Mouse (Mus musculus): ENCODE measurements around the gene Epb41. TPM values are rescaled to one million over a fixed set of nuclear protein-coding genes. Genes with fewer than 3 reads are reported as not detected.

The Epb41 gene
- polyA plus RNA-seq, 1 experiment from 2014 or later = 57.7 TPM

DNA sequence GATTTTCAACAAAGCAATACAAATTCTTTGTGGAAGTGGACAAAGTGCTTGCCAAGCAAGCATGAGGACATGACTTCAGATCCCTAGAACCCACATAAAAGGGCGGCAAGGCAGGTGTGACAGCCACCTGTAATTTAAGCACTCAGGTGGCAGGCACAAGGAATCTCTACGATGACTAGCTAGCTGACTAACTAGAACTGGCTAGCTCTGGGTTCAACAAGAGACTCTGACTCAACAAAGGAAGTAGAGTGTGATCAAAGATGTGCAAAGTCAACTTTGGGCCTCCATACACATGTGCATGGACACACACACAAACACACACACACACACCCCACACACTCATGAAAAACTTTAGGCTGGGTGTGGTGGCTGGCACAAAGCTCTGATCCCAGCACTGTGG, 35.6 kb downstream of the Epb41 start:
- Histone ChIP-seq H3K27ac (ENCODE audit: low read length) (peak overlapping the region; percentile 66), H3K27me3 (ENCODE audit: control insufficient read depth, insufficient read depth, low read depth, low read length) (no peaks in the 10 kb centered on the region), H3K36me3 (ENCODE audit: control insufficient read depth, insufficient read depth, low read length) (no peaks in the 10 kb centered on the region), H3K4me1 (replicated peaks; ENCODE audit: control insufficient read depth, insufficient read depth, low read length) (peaks cover 7% of the 10 kb centered on the region; the same call in 1 of the 2 replicates), H3K9me3 (ENCODE audit: control insufficient read depth, low read length) (no peaks in the 10 kb centered on the region), H3K4me2 (ENCODE audit: low read depth, low read length) (no peak overlapping the region), H3K9ac (ENCODE audit: low read length) (no peak overlapping the region), H3K4me3 (ENCODE audit: low read length) (no peak overlapping the region)
- 63% methylated on average over 2 of the region's 2 CpGs for WGBS
- no peak for ATAC-seq (ENCODE audit: low read depth)

- Histone ChIP-seq H3K27me3 (ENCODE audit: control insufficient read depth, insufficient read depth, low read depth, low read length) (no peaks in the 10 kb centered on the region), H3K9me3 (ENCODE audit: control insufficient read depth, low read length) (no peaks in the 10 kb centered on the region), H3K4me2 (ENCODE audit: low read depth, low read length) (no peak overlapping the region), H3K4me1 (replicated peaks; ENCODE audit: control insufficient read depth, insufficient read depth, low read length) (peaks cover 3% of the 10 kb centered on the region; the same call in 1 of the 2 replicates), H3K36me3 (ENCODE audit: control insufficient read depth, insufficient read depth, low read length) (no peaks in the 10 kb centered on the region), H3K4me3 (ENCODE audit: low read length) (no peak overlapping the region), H3K9ac (ENCODE audit: low read length) (no peak overlapping the region), H3K27ac (ENCODE audit: low read length) (no peak overlapping the region)
- no peak for ATAC-seq (ENCODE audit: low read depth)
- WGBS = 78% methylated on average over 2 of the region's 2 CpGs
These were observed 36.3 kb downstream of the Epb41 start for GRCm38 (mm10) chr4:132038809-132039208.

GRCm38 (mm10) chr4:132037991-132038390, 37.1 kb downstream of the Epb41 start:
- ATAC-seq (ENCODE audit: low read depth) = no peak
- no peaks in the 10 kb centered on the region for H3K36me3 ChIP-seq (ENCODE audit: control insufficient read depth, insufficient read depth, low read length)
- H3K27me3 ChIP-seq (ENCODE audit: control insufficient read depth, insufficient read depth, low read depth, low read length) = no peaks in the 10 kb centered on the region
- H3K4me1 ChIP-seq (replicated peaks; ENCODE audit: control insufficient read depth, insufficient read depth, low read length) = peaks cover 3% of the 10 kb centered on the region; the same call in 1 of the 2 replicates
- no peak overlapping the region for H3K27ac ChIP-seq (ENCODE audit: low read length)
- H3K9me3 ChIP-seq (ENCODE audit: control insufficient read depth, low read length) = no peaks in the 10 kb centered on the region
- H3K4me2 ChIP-seq (ENCODE audit: low read depth, low read length) = no peak overlapping the region
- H3K4me3 ChIP-seq (ENCODE audit: low read length) = no peak overlapping the region
- 46% methylated on average over 7 of the region's 7 CpGs for WGBS
- no peak overlapping the region for H3K9ac ChIP-seq (ENCODE audit: low read length)

DNA sequence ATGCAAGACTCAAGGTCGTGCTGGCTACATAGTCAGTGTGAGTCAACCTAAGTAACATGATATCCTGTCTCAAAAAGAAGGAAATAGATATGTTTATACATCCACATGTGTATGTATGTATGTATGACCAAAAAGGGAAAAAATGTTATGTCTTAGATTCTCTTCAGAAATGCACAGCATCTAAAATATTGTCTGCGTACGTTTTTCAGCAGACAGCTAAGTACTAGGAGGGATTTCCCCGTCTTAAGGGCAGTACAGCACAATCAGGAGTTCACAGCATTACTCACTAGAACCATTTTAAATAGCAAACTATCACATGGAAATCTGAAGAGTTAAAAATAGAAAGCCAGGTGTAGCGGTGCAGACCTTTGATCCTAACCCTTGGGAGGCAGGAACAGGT, 38.0 kb downstream of the Epb41 start:
- Histone ChIP-seq H3K9me3 (ENCODE audit: control insufficient read depth, low read length) (no peaks in the 10 kb centered on the region), H3K4me2 (ENCODE audit: low read depth, low read length) (no peak overlapping the region), H3K36me3 (ENCODE audit: control insufficient read depth, insufficient read depth, low read length) (no peaks in the 10 kb centered on the region), H3K27ac (ENCODE audit: low read length) (no peak overlapping the region), H3K27me3 (ENCODE audit: control insufficient read depth, insufficient read depth, low read depth, low read length) (no peaks in the 10 kb centered on the region), H3K9ac (ENCODE audit: low read length) (no peak overlapping the region), H3K4me1 (replicated peaks; ENCODE audit: control insufficient read depth, insufficient read depth, low read length) (peaks cover 3% of the 10 kb centered on the region; the same call in 1 of the 2 replicates), H3K4me3 (ENCODE audit: low read length) (no peak overlapping the region)
- ATAC-seq (ENCODE audit: low read depth) = no peak
- WGBS = 64% methylated on average over 5 of the region's 5 CpGs

DNA sequence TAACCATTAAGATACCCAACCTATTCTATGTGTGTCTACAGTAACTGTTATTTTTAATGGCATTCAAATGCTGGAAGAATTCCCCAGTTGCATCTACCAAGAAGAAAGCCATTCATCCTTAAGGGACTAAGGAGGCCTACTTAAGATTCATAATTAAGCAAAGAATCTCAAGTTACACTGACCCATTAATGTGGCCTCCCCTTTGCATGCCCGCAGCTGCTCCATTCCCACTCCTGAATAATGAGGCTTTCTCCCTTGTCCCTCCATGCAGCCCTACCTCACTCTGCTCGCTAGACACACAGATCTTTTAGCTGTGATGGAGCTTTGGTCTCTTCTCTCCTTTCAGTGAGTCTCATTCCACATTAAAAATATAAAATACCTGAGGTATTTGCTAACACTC, 40.9 kb downstream of the Epb41 start:
- no peaks in the 10 kb centered on the region for H3K9me3 ChIP-seq (ENCODE audit: control insufficient read depth, low read length)
- WGBS = 50% methylated on average over 2 of the region's 2 CpGs
- ATAC-seq (ENCODE audit: low read depth) = no peak
- H3K4me2 ChIP-seq (ENCODE audit: low read depth, low read length) = no peak overlapping the region
- no peaks in the 10 kb centered on the region; the same call in 1 of the 2 replicates for H3K4me1 ChIP-seq (replicated peaks; ENCODE audit: control insufficient read depth, insufficient read depth, low read length)
- H3K9ac ChIP-seq (ENCODE audit: low read length) = no peak overlapping the region
- no peaks in the 10 kb centered on the region for H3K27me3 ChIP-seq (ENCODE audit: control insufficient read depth, insufficient read depth, low read depth, low read length)
- no peak overlapping the region for H3K4me3 ChIP-seq (ENCODE audit: low read length)
- H3K27ac ChIP-seq (ENCODE audit: low read length) = no peak overlapping the region
- H3K36me3 ChIP-seq (ENCODE audit: control insufficient read depth, insufficient read depth, low read length) = no peaks in the 10 kb centered on the region

DNA sequence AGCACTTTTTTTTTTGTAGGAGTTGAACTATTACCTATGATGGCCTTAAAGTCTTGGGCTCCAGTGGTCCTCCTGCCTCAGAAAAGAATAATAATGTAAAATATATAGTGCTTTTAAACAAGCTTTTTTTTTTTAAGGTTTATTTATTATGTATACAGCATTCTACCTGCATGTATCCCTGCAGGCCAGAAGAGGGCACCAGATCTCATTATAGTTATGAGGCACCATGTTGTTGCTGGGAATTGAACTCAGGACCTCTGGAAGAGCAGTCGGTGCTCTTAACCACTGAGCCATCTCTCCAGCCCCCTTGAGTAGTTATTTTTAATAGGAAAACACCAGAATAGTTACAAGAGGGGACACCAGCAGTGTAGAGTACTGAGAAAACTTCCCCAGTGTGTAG, 41.9 kb downstream of the Epb41 start:
- no peaks in the 10 kb centered on the region for H3K9me3 ChIP-seq (ENCODE audit: control insufficient read depth, low read length)
- ATAC-seq (ENCODE audit: low read depth) = no peak
- no peak overlapping the region for H3K4me3 ChIP-seq (ENCODE audit: low read length)
- H3K4me1 ChIP-seq (replicated peaks; ENCODE audit: control insufficient read depth, insufficient read depth, low read length) = no peaks in the 10 kb centered on the region; the same call in 1 of the 2 replicates
- no peak overlapping the region for H3K27ac ChIP-seq (ENCODE audit: low read length)
- H3K4me2 ChIP-seq (ENCODE audit: low read depth, low read length) = no peak overlapping the region
- H3K9ac ChIP-seq (ENCODE audit: low read length) = no peak overlapping the region
- no peaks in the 10 kb centered on the region for H3K36me3 ChIP-seq (ENCODE audit: control insufficient read depth, insufficient read depth, low read length)
- WGBS = 72% methylated on average over 1 of the region's 1 CpGs
- H3K27me3 ChIP-seq (ENCODE audit: control insufficient read depth, insufficient read depth, low read depth, low read length) = no peaks in the 10 kb centered on the region

- H3K27ac ChIP-seq (ENCODE audit: low read length) = no peak overlapping the region
- no peaks in the 10 kb centered on the region for H3K27me3 ChIP-seq (ENCODE audit: control insufficient read depth, insufficient read depth, low read depth, low read length)
- H3K9me3 ChIP-seq (ENCODE audit: control insufficient read depth, low read length) = no peaks in the 10 kb centered on the region
- ATAC-seq (ENCODE audit: low read depth) = no peak
- no peak overlapping the region for H3K4me2 ChIP-seq (ENCODE audit: low read depth, low read length)
- 37% methylated on average over 10 of the region's 10 CpGs for WGBS
- no peak overlapping the region for H3K9ac ChIP-seq (ENCODE audit: low read length)
- H3K4me3 ChIP-seq (ENCODE audit: low read length) = no peak overlapping the region
- 0 out of 2 replicates have a peak, but pooled peaks cover 4% of the 10 kb centered on the region for H3K4me1 ChIP-seq (replicated peaks; ENCODE audit: control insufficient read depth, insufficient read depth, low read length)
- H3K36me3 ChIP-seq (ENCODE audit: control insufficient read depth, insufficient read depth, low read length) = no peaks in the 10 kb centered on the region
These were observed 45.0 kb downstream of the Epb41 start for GRCm38 (mm10) chr4:132029851-132030741.

- no peak overlapping the region for H3K4me2 ChIP-seq (ENCODE audit: low read depth, low read length)
- no peak overlapping the region for H3K9ac ChIP-seq (ENCODE audit: low read length)
- H3K4me1 ChIP-seq (replicated peaks; ENCODE audit: control insufficient read depth, insufficient read depth, low read length) = 0 out of 2 replicates have a peak, but pooled peaks cover 4% of the 10 kb centered on the region
- no peak overlapping the region for H3K4me3 ChIP-seq (ENCODE audit: low read length)
- no peaks in the 10 kb centered on the region for H3K36me3 ChIP-seq (ENCODE audit: control insufficient read depth, insufficient read depth, low read length)
- H3K27ac ChIP-seq (ENCODE audit: low read length) = no peak overlapping the region
- no peaks in the 10 kb centered on the region for H3K9me3 ChIP-seq (ENCODE audit: control insufficient read depth, low read length)
- no peak for ATAC-seq (ENCODE audit: low read depth)
- H3K27me3 ChIP-seq (ENCODE audit: control insufficient read depth, insufficient read depth, low read depth, low read length) = no peaks in the 10 kb centered on the region
- WGBS = 91% methylated on average over 1 of the region's 1 CpGs
These were observed 47.3 kb downstream of the Epb41 start for GRCm38 (mm10) chr4:132027806-132028205.

- 0 out of 2 replicates have a peak, but pooled peaks cover 4% of the 10 kb centered on the region for H3K4me1 ChIP-seq (replicated peaks; ENCODE audit: control insufficient read depth, insufficient read depth, low read length)
- no peak overlapping the region for H3K9ac ChIP-seq (ENCODE audit: low read length)
- H3K36me3 ChIP-seq (ENCODE audit: control insufficient read depth, insufficient read depth, low read length) = no peaks in the 10 kb centered on the region
- no peak overlapping the region for H3K27ac ChIP-seq (ENCODE audit: low read length)
- H3K9me3 ChIP-seq (ENCODE audit: control insufficient read depth, low read length) = no peaks in the 10 kb centered on the region
- no peak overlapping the region for H3K4me2 ChIP-seq (ENCODE audit: low read depth, low read length)
- H3K4me3 ChIP-seq (ENCODE audit: low read length) = no peak overlapping the region
- 69% methylated on average over 6 of the region's 6 CpGs for WGBS
- H3K27me3 ChIP-seq (ENCODE audit: control insufficient read depth, insufficient read depth, low read depth, low read length) = no peaks in the 10 kb centered on the region
- no peak for ATAC-seq (ENCODE audit: low read depth)
These were observed 48.0 kb downstream of the Epb41 start for GRCm38 (mm10) chr4:132027167-132027566.
